Mouse (Mus musculus): ENCODE measurements at regions not wholly inside any gene's neighbourhood (a gene's known extent, or its start where the extent isn't known, plus 50 kb on each side); places are given as distances from the start of the nearest gene placed in this dataset.

DNA sequence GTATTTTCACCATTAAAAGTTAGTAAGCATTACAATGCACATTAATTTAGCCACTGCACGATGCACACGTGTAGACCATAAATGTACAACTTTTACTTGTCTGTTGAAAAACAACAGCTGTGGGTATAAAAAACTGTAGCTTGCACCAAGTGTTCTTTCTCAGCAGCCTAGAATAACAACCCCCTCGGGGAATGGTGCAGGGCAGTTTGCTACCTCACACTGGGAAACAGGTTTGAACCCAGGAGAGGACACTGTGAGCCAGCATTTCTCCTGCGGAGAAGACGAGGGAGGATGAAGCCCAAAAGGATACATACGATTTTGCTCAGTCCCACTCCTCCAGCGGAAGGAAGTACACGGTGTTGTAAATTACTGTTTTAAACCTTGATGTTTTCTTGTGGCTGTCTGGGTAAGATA is 65.2 kb upstream of the Usp38 start:
- no peaks in the 10 kb centered on the region for H3K36me3 ChIP-seq
- H3K27ac ChIP-seq (replicated peaks) = no peak overlapping the region
- H3K4me3 ChIP-seq (replicated peaks) = no peak overlapping the region
- no peak overlapping the region for H3K4me2 ChIP-seq
- no peaks in the 10 kb centered on the region for H3K4me1 ChIP-seq
- no peaks in the 10 kb centered on the region for H3K27me3 ChIP-seq (replicated peaks)
- no peak for ATAC-seq (ENCODE audit: low FRiP score)
- H3K9ac ChIP-seq (replicated peaks) = no peak overlapping the region
- 77% methylated on average over 8 of the region's 8 CpGs for WGBS
- H3K9me3 ChIP-seq (replicated peaks) = no peaks in the 10 kb centered on the region

DNA sequence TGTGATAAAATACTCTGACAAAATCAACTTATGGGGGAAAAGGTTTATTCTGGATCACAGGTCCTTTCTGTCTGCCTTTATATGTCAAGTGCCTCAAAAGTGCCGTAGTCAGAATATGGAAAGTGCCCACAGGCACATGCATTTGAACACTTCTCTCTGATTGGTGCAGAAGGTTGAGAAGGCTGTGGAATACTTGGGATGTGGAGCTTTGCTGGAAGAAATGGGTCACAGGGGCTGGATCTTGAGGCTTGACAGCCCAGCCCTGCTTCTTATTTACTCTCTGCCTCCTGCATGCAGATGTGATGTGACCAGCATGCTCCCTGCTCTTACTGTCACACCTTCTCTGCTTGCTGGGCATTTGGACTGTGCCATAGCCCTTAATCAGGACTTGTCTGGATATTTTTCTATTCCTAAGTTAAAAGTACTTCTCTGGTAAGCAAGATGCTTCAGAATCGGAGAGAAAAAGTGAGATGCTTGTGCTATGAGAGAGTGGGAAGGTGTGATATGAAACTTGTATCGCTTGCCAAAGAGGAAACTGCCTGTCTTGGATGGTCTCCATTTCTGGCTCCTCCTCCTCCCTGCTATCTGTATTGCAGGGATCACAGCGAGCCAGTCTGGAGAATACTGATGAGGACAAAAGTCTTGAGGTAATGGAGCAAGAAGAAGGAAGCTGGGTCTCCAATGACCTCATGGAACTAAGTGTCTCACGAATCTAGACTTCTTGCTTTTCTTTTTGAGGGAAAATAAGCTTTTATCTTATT is 54.5 kb upstream of the Usp38 start:
- Histone ChIP-seq H3K4me2 (no peak overlapping the region), H3K36me3 (no peaks in the 10 kb centered on the region), H3K9ac (replicated peaks) (no peak overlapping the region), H3K27ac (replicated peaks) (no peak overlapping the region), H3K27me3 (replicated peaks) (no peaks in the 10 kb centered on the region), H3K9me3 (replicated peaks) (no peaks in the 10 kb centered on the region), H3K4me1 (no peaks in the 10 kb centered on the region), H3K4me3 (replicated peaks) (no peak overlapping the region)
- no peak for ATAC-seq (ENCODE audit: low FRiP score)
- WGBS = 84% methylated on average over 5 of the region's 5 CpGs

DNA sequence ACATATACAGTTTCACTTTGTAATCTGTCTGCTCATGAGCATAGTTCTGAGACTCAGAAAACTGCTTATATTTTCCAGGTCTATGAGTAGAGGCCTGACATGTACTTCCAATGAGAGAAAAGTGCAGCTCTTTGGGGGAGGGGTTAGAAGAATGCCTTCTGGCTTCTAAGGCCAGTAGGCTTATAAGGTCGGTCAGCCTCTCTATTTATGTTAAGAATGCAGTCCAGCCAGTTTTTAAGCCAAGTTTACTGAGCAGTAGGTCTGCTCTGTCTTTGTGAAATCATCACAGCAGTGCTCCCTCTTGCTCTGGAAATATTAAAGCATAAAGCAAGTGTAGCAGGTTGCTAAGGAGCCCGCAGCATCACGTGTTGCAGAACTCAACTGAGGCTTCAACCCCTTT is 53.8 kb upstream of the Usp38 start:
- no peak for ATAC-seq (ENCODE audit: low FRiP score)
- Histone ChIP-seq H3K36me3 (no peaks in the 10 kb centered on the region), H3K27ac (replicated peaks) (no peak overlapping the region), H3K4me2 (no peak overlapping the region), H3K27me3 (replicated peaks) (no peaks in the 10 kb centered on the region), H3K4me1 (no peaks in the 10 kb centered on the region), H3K4me3 (replicated peaks) (no peak overlapping the region), H3K9ac (replicated peaks) (no peak overlapping the region), H3K9me3 (replicated peaks) (no peaks in the 10 kb centered on the region)
- WGBS = 86% methylated on average over 3 of the region's 3 CpGs

DNA sequence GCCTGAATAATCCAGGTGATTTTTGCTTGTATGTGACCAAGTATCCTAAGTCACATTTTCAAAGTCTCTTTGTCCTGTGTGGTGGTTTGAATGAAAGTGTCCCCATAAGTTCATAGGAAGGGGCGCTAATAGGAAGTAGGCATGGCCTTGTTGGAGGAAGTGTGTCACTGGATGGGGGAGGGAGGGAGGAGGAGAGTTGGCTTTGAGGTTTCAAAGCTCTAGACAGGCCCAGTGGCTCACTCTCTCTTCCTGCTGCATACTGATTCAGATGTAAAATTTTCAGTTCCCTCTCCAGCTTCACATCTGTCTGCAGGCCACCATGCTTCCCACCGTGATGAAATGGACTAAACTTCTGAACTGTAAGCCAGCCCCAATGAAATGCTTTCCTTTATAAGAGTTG is 52.0 kb upstream of the Usp38 start:
- no peak overlapping the region for H3K9ac ChIP-seq (replicated peaks)
- H3K4me1 ChIP-seq = no peaks in the 10 kb centered on the region
- H3K36me3 ChIP-seq = no peaks in the 10 kb centered on the region
- 89% methylated on average over 2 of the region's 2 CpGs for WGBS
- no peak overlapping the region for H3K27ac ChIP-seq (replicated peaks)
- no peaks in the 10 kb centered on the region for H3K9me3 ChIP-seq (replicated peaks)
- H3K4me2 ChIP-seq = no peak overlapping the region
- no peak for ATAC-seq (ENCODE audit: low FRiP score)
- H3K4me3 ChIP-seq (replicated peaks) = no peak overlapping the region
- no peaks in the 10 kb centered on the region for H3K27me3 ChIP-seq (replicated peaks)

All from neural tube, embryonic 15.5 days (tissue).